In the genomic region with DNA sequence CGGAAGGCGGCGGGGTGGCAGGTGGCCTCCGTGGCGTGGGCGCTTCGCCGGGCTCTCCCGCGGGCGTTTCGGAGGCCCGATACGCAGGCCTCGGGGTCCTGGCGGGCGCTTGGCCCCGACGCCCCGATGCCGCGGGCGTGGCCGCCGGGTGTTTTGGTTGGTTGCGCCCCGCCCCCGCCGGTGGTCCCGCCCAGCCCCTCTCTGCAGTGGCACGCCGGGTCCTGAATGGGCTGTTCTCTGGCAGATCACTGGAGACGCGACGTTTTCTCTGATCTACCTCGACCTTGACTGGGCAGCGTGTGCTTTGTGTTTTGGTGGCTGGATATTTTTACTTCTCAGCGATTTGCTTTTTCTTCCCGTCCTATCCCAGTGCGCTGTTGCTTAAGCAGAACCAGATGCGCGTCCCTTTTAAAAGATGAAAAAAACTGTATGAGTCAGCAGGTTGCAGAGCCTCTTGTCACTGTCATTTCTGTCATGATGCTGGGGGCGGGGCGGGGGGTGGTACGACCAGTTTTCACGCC, we compare ENCODE assay signal across 8 mouse cellular contexts. TPM values are rescaled to one million over a fixed set of nuclear protein-coding genes. Genes with fewer than 3 reads are reported as not detected.
DNase-seq lines count a peak whose midpoint lies in the region; ATAC-seq and TF ChIP-seq lines count a peak whose summit lies in the region.

No protein-coding gene starts in this region.

- peak overlapping the region; percentile 74 for H3K4me2 ChIP-seq in liver, embryonic 14.5 days (ENCODE audit: low read depth)

- ATAC-seq in liver, embryonic 14.5 days (ENCODE audit: insufficient read depth): peak; percentile 84

- H3K27ac ChIP-seq in liver, embryonic 14.5 days: peak overlapping the region; percentile 98
- H3K27ac ChIP-seq in thymus, adult 2 months (ENCODE audit: control insufficient read depth, insufficient read depth, low read length): peak overlapping the region; percentile 30

- TF ChIP-seq CTCF in liver, embryonic 14.5 days (IDR thresholded peaks at IDR 0.05; ENCODE audit: low read depth): no peak
- no peak for TF ChIP-seq CTCF in thymus, adult 2 months (IDR thresholded peaks at IDR 0.05; ENCODE audit: borderline replicate concordance, control insufficient read depth, extremely low read depth, insufficient read depth, low read length, poor library complexity)

- peak overlapping the region; percentile 95 for H3K9ac ChIP-seq in liver, embryonic 14.5 days (replicated peaks)

- TF ChIP-seq POLR2A in thymus, adult 2 months (IDR thresholded peaks at IDR 0.05; ENCODE audit: control insufficient read depth, extremely low read depth, insufficient read depth, low read length, poor library complexity): no peak; the same call in 1 of the 2 replicates

- DNase-seq in A20 (ENCODE audit: low read depth, low spot score): peak; percentile 94
- DNase-seq in NIH3T3 (ENCODE audit: low read depth): peak; percentile 83
- peak; percentile 90 for DNase-seq in embryo, embryonic 9.5 days (ENCODE audit: extremely low spot score)
- DNase-seq in heart, adult 18-20 months: peak; percentile 86 to 87
- peak; percentile 65 to 71 for DNase-seq in kidney, adult 8-10 months
- DNase-seq in liver, embryonic 14.5 days (ENCODE audit: low read depth in 3 of 3, low spot score in 3 of 3): peak; percentile 77 to 80 (median 77)
- peak; percentile 86 for DNase-seq in naive thymus-derived CD4-positive, alpha-beta T cell, adult 2 months (ENCODE audit: low read depth)
- no peak for DNase-seq in thymus, adult 2 months

- no peak for TF ChIP-seq EP300 in liver, embryonic 14.5 days (IDR thresholded peaks at IDR 0.05; ENCODE audit: low read depth)

- no peaks in the 10 kb centered on the region for H3K9me3 ChIP-seq in liver, embryonic 14.5 days (ENCODE audit: control insufficient read depth, low read length)

- WGBS in liver, embryonic 14.5 days (ENCODE audit: insufficient replicate concordance): under 1% methylated on average over 44 of the region's 46 CpGs
- under 1% methylated on average over 46 of the region's 46 CpGs for WGBS in thymus, adult 2 months

- H3K36me3 ChIP-seq in liver, embryonic 14.5 days (replicated peaks; ENCODE audit: control insufficient read depth, insufficient read depth, low read depth): no peaks in the 10 kb centered on the region
- H3K36me3 ChIP-seq in thymus, adult 2 months (ENCODE audit: control insufficient read depth, insufficient read depth, low read length): no peaks in the 10 kb centered on the region

- H3K27me3 ChIP-seq in liver, embryonic 14.5 days (ENCODE audit: control insufficient read depth, insufficient read depth, low read length): no peaks in the 10 kb centered on the region
- no peaks in the 10 kb centered on the region for H3K27me3 ChIP-seq in thymus, adult 2 months (ENCODE audit: control insufficient read depth, insufficient read depth, low read length)

- H3K4me1 ChIP-seq in liver, embryonic 14.5 days (replicated peaks; ENCODE audit: control insufficient read depth in 2 of 2, insufficient read depth in 2 of 2, low read length in 1 of 2): peaks cover 0 to 6% of the 10 kb centered on the region in 2 experiments; a peak in 2 of 4 replicates
- no peaks in the 10 kb centered on the region for H3K4me1 ChIP-seq in thymus, adult 2 months (replicated peaks; ENCODE audit: control insufficient read depth, insufficient read depth, low read length)

- H3K4me3 ChIP-seq in liver, embryonic 14.5 days (ENCODE audit: insufficient read depth in 1 of 2, low read depth in 2 of 2, low read length in 2 of 2): peak overlapping the region; percentile 90 to 95
- peak overlapping the region; percentile 82 for H3K4me3 ChIP-seq in thymus, adult 2 months (ENCODE audit: control insufficient read depth, insufficient read depth, low read length)

RNA-seq across cellular contexts. Expression of a gene that starts 48.2 kb away (rescaled TPM):
- total RNA-seq in heart, adult 18-20 months (2021): 100 to 1,000 TPM; 136 to 151 TPM
- polyA plus RNA-seq in liver, embryonic 14.5 days (2012; rRNA removed): 5.2 and 8.8 TPM in 2 replicates
- 21.4 and 24.7 TPM in 2 replicates for polyA plus RNA-seq in liver, embryonic 14.5 days (2014; fragmentation: Nextera tagmentation; extraction: Ambion mirVana)
- polyA plus RNA-seq in thymus, adult 2 months (2012; rRNA removed): 8.1 and 10.5 TPM in 2 replicates

RNA-seq across cellular contexts. Expression of a gene that starts 59.2 kb away (rescaled TPM):
- total RNA-seq in heart, adult 18-20 months (2021): 10 to 100 TPM; 41.4 to 43.3 TPM
- 4.4 and 5.6 TPM in 2 replicates for polyA plus RNA-seq in liver, embryonic 14.5 days (2012; rRNA removed)
- 15.4 and 15.7 TPM in 2 replicates for polyA plus RNA-seq in liver, embryonic 14.5 days (2014; fragmentation: Nextera tagmentation; extraction: Ambion mirVana)
- 1.9 and 2.4 TPM in 2 replicates for polyA plus RNA-seq in thymus, adult 2 months (2012; rRNA removed)

RNA-seq across cellular contexts. Expression of a gene that starts 59.3 kb away (rescaled TPM):
- total RNA-seq in heart, adult 18-20 months (2021): under 1 TPM; 0.18 to 0.52 TPM
- 0.06 TPM in 2 replicates for polyA plus RNA-seq in liver, embryonic 14.5 days (2012; rRNA removed)
- polyA plus RNA-seq in liver, embryonic 14.5 days (2014; fragmentation: Nextera tagmentation; extraction: Ambion mirVana): 0.23 TPM in 2 replicates
- 0.40 and 0.97 TPM in 2 replicates for polyA plus RNA-seq in thymus, adult 2 months (2012; rRNA removed)
